Mouse (Mus musculus): ENCODE results near the gene Tmbim1.

DNA sequence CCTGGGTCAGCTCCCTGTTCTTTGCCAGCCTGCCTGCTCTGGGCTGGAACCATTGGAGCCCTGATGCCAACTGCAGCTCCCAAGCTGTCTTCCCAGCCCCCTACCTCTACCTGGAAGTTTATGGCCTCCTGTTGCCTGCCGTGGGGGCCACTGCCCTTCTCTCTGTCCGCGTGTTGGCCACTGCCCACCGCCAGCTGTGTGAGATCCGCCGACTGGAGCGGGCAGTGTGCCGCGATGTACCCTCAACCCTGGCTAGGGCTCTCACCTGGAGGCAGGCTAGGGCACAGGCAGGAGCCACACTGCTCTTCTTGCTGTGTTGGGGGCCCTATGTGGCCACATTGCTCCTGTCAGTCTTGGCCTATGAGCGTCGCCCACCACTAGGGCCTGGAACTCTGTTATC lies 26.4 kb downstream of the Tmbim1 start:
- TF ChIP-seq EP300 (IDR thresholded peaks at IDR 0.05) (no peak), CTCF (IDR thresholded peaks at IDR 0.05) (peak; percentile 21; the same call in 1 of the 2 replicates)
